Mouse (Mus musculus) heart, postnatal 0 days (tissue): ENCODE results near the gene Ablim2.

ENCODE experiments used
- CTCF ChIP-seq: IDR thresholded peaks from 2 replicates; pipeline ENCODE4 v1.5.1; 2016; ENCODE audit warnings: antibody characterized with exemption, control low read depth, low read depth
- EP300 ChIP-seq: IDR thresholded peaks from 2 replicates; pipeline ENCODE4 v1.6.1; 2016; ENCODE audit warnings: antibody characterized with exemption, low read depth

DNA sequence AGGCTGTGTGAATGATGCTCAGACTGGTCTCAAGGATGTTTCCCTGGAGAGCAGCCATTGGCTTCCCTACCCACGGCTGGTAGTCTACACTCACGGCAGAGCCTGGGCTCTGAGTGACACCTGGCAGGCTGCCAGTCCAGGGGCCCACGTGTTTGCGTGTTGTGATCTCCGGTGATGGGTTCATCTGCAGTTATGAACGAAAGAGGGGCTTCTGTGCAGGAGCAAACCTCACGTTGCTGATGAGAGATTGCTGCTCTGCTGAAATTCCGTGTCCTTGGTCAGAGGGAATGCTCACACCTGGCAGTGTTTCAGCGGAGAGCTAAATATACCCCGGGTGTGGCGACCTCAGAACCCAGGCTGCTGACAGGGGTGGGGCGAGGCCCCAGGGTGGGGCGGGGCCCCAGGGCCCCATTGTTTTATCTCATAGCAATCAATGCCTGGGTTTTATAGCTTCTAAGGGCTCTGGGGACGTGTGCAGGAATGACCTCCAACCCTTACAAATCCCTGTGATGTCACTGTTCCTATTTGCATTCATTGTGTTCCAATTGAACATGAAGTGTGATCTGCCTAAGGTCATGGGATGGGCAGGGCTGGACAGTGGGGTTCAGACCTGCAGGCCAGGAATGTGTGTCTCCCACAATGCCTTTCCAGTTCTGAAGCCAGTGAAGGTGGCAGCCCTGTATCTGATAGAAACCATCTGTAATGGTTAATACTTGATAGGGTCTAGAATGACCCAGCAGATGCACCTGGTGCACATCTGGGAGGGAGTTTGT lies 13.4 kb downstream of the Ablim2 start:
- TF ChIP-seq CTCF, result no peak
- no peak for TF ChIP-seq EP300
